Mouse (Mus musculus): ENCODE data around the gene Nmur1.

DNA sequence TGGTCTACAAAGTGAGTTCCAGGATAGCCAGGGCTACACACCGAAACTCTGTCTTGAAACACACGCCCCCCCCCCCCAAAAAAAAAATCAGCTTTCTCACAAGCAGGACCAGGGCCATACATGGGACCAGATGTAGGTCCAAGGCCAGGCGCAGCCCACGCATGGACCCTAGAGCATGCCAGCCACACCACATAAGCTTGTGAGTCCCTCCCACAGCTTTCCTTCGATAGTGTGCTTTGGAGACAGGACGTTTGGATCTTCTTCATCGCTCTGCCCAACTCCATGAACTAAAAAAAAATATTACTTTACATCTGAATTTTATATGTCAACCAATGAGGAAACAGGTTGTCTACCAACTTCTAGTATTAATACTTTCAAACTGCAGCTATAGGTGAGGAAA is 7.3 kb upstream of the Nmur1 start:
- no peak for TF ChIP-seq POLR2A (IDR thresholded peaks at IDR 0.05; ENCODE audit: borderline replicate concordance, extremely low read depth, insufficient read depth, insufficient read length, poor library complexity, severe bottlenecking)
- no peak for TF ChIP-seq CTCF (IDR thresholded peaks at IDR 0.05; ENCODE audit: borderline replicate concordance, extremely low read depth, insufficient read depth, insufficient read length)

Measured in brain, embryonic 14.5 days (tissue).